Mouse (Mus musculus) embryonic facial prominence, embryonic 11.5 days (tissue): ENCODE results near the gene 4930412O13Rik. TPM values are rescaled to one million over a fixed set of nuclear protein-coding genes. Genes with fewer than 3 reads are reported as not detected.

Source experiments
- ATAC-seq: fragments of 200-750 bp; cut with Nextera tagmentation; replicated peaks from 2 replicates; pipeline ENCODE4 v1.8.0; 2017; ENCODE audit warnings: low read depth; ENCODE audit not compliant: insufficient number of reproducible peaks, low FRiP score, low TSS enrichment
- DNase-seq: peaks from one replicate; pipeline ENCODE4 v3.0.0-alpha.2; 2015; ENCODE audit warnings: low spot score
- H3K27ac ChIP-seq: fragments of 300-500 bp; sonication (generic); replicated peaks from 2 replicates; pipeline ENCODE4 v1.5.1; 2014; ENCODE audit warnings: mild to moderate bottlenecking, low read depth, low read length, control low read depth
- H3K27me3 ChIP-seq: fragments of 300-500 bp; sonication (generic); 2 replicates; pipeline ENCODE4 v1.6.1; 2014; ENCODE audit warnings: mild to moderate bottlenecking, low read length, moderate library complexity, mixed read lengths; ENCODE audit not compliant: control insufficient read depth, insufficient read depth
- H3K36me3 ChIP-seq: fragments of 300-500 bp; sonication (generic); replicated peaks from 2 replicates; pipeline ENCODE4 v1.6.1; 2014; ENCODE audit warnings: low read depth, mild to moderate bottlenecking, low read length, moderate library complexity, mixed read lengths; ENCODE audit not compliant: control insufficient read depth, insufficient read depth
- H3K4me1 ChIP-seq: fragments of 300-500 bp; sonication (generic); 2 replicates; pipeline ENCODE4 v1.6.1; 2014; ENCODE audit warnings: low read length, mixed read lengths; ENCODE audit not compliant: control insufficient read depth, insufficient read depth
- H3K4me2 ChIP-seq: fragments of 300-500 bp; sonication (generic); 2 replicates; pipeline ENCODE4 v1.6.1; 2014; ENCODE audit warnings: low read depth, mild to moderate bottlenecking, control low read depth, low read length, moderate library complexity
- H3K4me3 ChIP-seq: fragments of 300-500 bp; sonication (generic); 2 replicates; pipeline ENCODE4 v1.5.1; 2014; ENCODE audit warnings: low read depth, low read length, control low read depth
- H3K9ac ChIP-seq: fragments of 300-500 bp; sonication (generic); replicated peaks from 2 replicates; pipeline ENCODE4 v1.6.1; 2014; ENCODE audit warnings: mild to moderate bottlenecking, control low read depth, low read length
- H3K9me3 ChIP-seq: fragments of 300-500 bp; sonication (generic); replicated peaks from 2 replicates; pipeline ENCODE4 v1.6.1; 2016; ENCODE audit warnings: mild to moderate bottlenecking, low read length, inconsistent platforms, mixed read lengths; ENCODE audit not compliant: control insufficient read depth
- WGBS: fragments of 180-500 bp; shearing (Covaris S2); extraction: QIAGEN DNeasy Blood & Tissue Kit; methylation state at CpG from one replicate; pipeline ENCODE4 v1.1.7; 2014; 5-methylcytosine and 5-hydroxymethylcytosine counted together
- polyA plus RNA-seq: library from polyadenylated mRNA; unstranded; fragments of >200 nt; fragmentation: Nextera tagmentation; extraction: Ambion mirVana; gene quantifications from 2 replicates; pipeline ENCODE4 v1.2.1, GENCODE M21; 2014

4930412O13Rik gene
- 1.0 and 1.7 TPM in 2 replicates for polyA plus RNA-seq

DNA sequence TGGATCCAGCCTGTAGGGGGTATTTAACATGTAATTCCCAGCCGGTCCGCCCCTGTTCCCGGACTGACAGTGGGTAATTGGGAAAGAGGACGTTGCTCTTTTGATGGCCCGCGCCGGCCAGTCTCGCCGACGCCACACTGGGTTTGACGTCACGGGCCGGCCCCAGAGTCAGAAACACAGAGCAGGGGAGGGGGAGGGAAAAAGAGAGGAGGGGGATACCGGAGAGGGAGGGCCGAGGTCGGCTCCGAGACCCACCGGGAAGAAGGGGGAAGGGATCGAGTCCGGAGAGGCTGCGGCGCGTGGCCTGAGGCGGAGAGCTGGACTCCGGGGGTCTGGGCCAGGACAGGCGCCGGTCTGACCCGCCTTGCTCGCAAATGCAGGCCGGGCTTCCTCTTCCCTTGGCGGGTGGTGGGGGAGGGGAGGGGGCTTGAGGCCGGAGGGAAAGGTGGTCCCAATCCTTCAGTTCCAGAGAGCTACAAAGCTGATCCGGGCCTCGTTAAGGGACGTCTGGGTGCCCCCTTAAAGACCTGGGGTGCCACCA, at the start of gene 4930412O13Rik:
TSS of gene 4930412O13Rik (plus strand) at position 202 of the 541 bp plus-strand sequence.
- DNase-seq (peak; percentile 74), ATAC-seq (0 out of 2 replicates have a peak, but pooled peaks have one; percentile 3)
- H3K4me1 ChIP-seq, result peaks cover 8% of the 10 kb centered on the region
- H3K9ac ChIP-seq, result peak within 1 kb of the TSS; percentile 52
- H3K4me3 ChIP-seq, result peak within 1 kb of the TSS; percentile 34
- peak within 1 kb of the TSS; percentile 39 for H3K4me2 ChIP-seq
- under 1% methylated on average over 34 of the region's 35 CpGs for WGBS
- no peaks in the 10 kb centered on the region for H3K9me3 ChIP-seq
- H3K27ac ChIP-seq, result peak within 1 kb of the TSS; percentile 63
- no peaks in the 10 kb centered on the region for H3K36me3 ChIP-seq
- peaks cover 22% of the 10 kb centered on the region for H3K27me3 ChIP-seq

- Histone ChIP-seq H3K4me3 (no peak overlapping the region), H3K4me2 (no peak overlapping the region), H3K36me3 (no peaks in the 10 kb centered on the region), H3K27ac (no peak overlapping the region), H3K9ac (no peak overlapping the region), H3K9me3 (no peaks in the 10 kb centered on the region), H3K27me3 (no peaks in the 10 kb centered on the region), H3K4me1 (no peaks in the 10 kb centered on the region)
- DNase-seq, result no peak
- no peak for ATAC-seq
- WGBS, result 81% methylated on average over 7 of the region's 7 CpGs
These were observed 47.3 kb upstream of the 4930412O13Rik start for GRCm38 (mm10) chr2:9833712-9834111.

DNA sequence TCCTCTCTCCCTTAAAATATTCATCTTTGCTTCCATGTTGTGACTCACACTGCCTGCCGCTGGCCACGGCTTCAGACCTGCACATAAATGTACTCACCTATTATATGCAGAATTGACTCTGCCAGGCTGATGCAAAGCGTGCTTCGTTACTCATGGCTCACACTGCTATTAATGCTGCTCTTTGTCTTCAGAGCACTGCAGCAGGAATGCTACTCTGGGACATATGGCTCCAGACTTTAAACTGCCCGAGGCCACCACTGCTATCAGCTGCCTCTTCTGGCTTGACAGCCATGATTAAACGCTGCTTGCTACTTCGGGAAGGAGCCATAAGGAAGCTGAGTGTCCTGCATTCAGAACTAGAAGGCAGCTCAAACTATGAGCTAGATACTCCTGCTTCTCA, 45.9 kb upstream of the 4930412O13Rik start:
- no peaks in the 10 kb centered on the region for H3K9me3 ChIP-seq
- no peak overlapping the region for H3K27ac ChIP-seq
- H3K9ac ChIP-seq, result no peak overlapping the region
- DNase-seq, result no peak
- no peak overlapping the region for H3K4me2 ChIP-seq
- no peaks in the 10 kb centered on the region for H3K4me1 ChIP-seq
- no peak for ATAC-seq
- no peaks in the 10 kb centered on the region for H3K27me3 ChIP-seq
- H3K36me3 ChIP-seq, result no peaks in the 10 kb centered on the region
- WGBS, result 41% methylated on average over 7 of the region's 7 CpGs
- no peak overlapping the region for H3K4me3 ChIP-seq

DNA sequence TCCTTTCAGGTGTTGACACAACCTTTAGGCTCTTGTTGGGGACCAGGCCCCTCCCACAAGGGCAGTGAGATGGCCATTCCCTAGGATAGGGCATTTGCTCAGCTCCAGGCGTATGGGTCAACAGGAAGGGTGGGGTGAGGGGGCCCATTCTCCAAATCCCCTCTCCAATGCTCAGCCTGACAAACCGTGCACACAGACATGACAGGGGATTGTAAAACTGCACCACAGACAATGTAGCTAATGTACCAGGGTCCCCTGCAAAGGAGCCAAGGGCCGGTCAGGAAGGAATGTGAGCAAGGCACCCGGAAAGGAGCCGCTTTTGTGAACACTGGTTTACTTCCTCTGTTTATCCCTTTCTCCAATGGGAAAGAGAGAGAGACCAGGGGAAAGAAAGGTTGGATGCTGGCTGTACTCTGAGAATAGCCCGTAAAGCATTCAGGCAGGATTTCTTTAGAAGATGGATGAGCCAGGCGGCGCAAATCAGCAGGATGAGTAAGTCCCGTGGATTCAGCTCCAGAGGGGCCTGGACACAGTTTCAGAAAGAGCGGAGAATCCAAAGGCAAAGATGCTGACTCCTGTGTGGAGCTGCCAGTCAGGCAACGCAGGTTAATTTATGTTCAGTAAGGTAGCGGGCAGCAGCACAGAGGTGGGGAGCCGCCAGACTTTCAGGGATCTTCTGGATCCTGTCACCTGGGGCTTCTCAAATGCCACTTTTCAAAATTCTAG, 28.0 kb upstream of the 4930412O13Rik start:
- no peak overlapping the region for H3K4me2 ChIP-seq
- H3K36me3 ChIP-seq, result no peaks in the 10 kb centered on the region
- H3K9ac ChIP-seq, result no peak overlapping the region
- DNase-seq (no peak), ATAC-seq (no peak; the same call in 1 of the 2 replicates)
- H3K9me3 ChIP-seq, result no peaks in the 10 kb centered on the region
- WGBS, result 62% methylated on average over 13 of the region's 13 CpGs
- no peaks in the 10 kb centered on the region for H3K4me1 ChIP-seq
- H3K27me3 ChIP-seq, result no peaks in the 10 kb centered on the region
- H3K27ac ChIP-seq, result no peak overlapping the region
- H3K4me3 ChIP-seq, result no peak overlapping the region

DNA sequence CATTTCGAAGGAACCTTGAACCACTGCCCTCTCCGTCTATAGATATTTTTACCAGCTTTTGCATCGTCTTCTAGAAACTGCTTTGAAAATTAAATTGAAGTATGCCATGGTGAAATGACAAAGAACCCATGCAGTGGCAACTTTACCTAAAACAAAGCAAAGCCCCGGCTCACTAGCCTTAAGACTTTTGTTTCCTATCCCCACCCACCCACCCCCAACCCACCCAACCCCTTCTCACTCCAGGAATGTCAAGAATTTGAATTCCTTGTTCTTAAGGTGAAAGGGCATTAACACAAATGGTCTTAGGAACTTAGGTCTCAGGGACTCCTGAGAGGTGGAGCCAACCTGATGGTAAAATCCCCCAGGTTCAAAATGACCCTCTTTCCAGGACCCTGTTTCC, 25.2 kb upstream of the 4930412O13Rik start:
- WGBS, result 32% methylated on average over 4 of the region's 4 CpGs
- no peak for ATAC-seq

GRCm38 (mm10) chr2:9860698-9861097, 20.4 kb upstream of the 4930412O13Rik start:
- Histone ChIP-seq H3K4me2 (no peak overlapping the region), H3K27ac (no peak overlapping the region), H3K4me3 (no peak overlapping the region), H3K27me3 (no peaks in the 10 kb centered on the region), H3K9ac (no peak overlapping the region), H3K9me3 (no peaks in the 10 kb centered on the region), H3K36me3 (no peaks in the 10 kb centered on the region; the same call in 1 of the 2 replicates), H3K4me1 (no peaks in the 10 kb centered on the region)
- ATAC-seq (no peak), DNase-seq (no peak)
- 81% methylated on average over 5 of the region's 5 CpGs for WGBS

More for the DNA sequence above, 25.2 kb upstream of the 4930412O13Rik start:
- Histone ChIP-seq H3K9me3 (no peaks in the 10 kb centered on the region), H3K4me1 (no peaks in the 10 kb centered on the region), H3K4me3 (no peak overlapping the region), H3K27me3 (no peaks in the 10 kb centered on the region), H3K4me2 (no peak overlapping the region), H3K36me3 (no peaks in the 10 kb centered on the region; the same call in 1 of the 2 replicates), H3K9ac (no peak overlapping the region), H3K27ac (no peak overlapping the region)
- no peak for DNase-seq

DNA sequence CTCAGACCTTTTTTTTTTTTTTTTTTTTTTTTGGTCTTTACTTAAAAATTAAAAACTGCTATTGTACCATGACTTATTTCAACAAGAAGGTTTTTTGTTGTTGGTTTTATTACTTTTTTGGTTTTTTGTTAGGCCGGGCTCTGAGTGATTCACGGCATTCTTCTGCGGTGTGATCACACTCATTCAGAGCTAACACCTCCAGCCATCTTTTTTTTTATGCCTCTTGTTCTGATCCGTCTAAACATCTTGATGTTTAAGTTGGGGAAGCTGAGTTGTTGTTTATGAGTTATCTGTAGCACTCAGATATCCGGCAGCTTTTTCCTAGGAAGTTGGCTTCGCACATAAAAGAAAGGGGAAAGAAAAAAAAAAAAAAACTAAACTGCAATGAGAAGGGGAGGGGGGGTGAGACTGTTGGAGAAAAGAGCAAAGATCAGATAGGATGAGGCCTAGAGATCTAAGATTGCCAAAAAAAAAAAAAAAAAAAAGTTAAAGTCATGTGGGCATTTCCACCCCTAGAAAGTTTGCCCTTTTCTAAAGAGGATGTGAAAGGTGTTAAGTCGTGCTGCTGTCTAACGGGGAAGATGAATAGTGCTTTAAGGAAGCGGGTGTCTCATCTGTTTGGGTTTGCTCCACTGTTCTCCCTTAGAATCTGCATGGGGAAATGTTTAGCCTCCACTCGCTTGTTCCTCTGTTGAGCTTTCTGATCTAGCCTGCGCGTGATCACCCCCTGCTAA, 13.8 kb upstream of the 4930412O13Rik start:
- no peak for ATAC-seq
- Histone ChIP-seq H3K27ac (no peak overlapping the region), H3K9me3 (no peaks in the 10 kb centered on the region), H3K9ac (no peak overlapping the region), H3K4me2 (no peak overlapping the region), H3K4me1 (no peaks in the 10 kb centered on the region), H3K36me3 (no peaks in the 10 kb centered on the region), H3K27me3 (no peaks in the 10 kb centered on the region), H3K4me3 (no peak overlapping the region)
- no peak for DNase-seq
- 79% methylated on average over 12 of the region's 12 CpGs for WGBS
